Mouse (Mus musculus) kidney, embryonic 16.5 days (tissue): ENCODE measurements at regions not wholly inside any gene's neighbourhood (a gene's known extent, or its start where the extent isn't known, plus 50 kb on each side); places are given as distances from the start of the nearest gene placed in this dataset.
"Not testable (repeated sequence)": the region's sequence is repeated elsewhere in the genome, so short reads cannot be mapped to it uniquely, and the experiment has no call there.

Experiments
- ATAC-seq: fragments of 200-750 bp; cut with Nextera tagmentation; 2 replicates; pipeline ENCODE4 v1.8.0; 2017; ENCODE audit warnings: moderate TSS enrichment; ENCODE audit not compliant: low FRiP score, low TSS enrichment
- H3K27ac ChIP-seq: fragments of 300-500 bp; sonication (generic); 2 replicates; pipeline ENCODE4 v1.5.1; 2014; ENCODE audit warnings: low read length
- H3K27me3 ChIP-seq: fragments of 300-500 bp; sonication (generic); 2 replicates; pipeline ENCODE4 v1.6.1; 2014; ENCODE audit warnings: low read length, control low read depth, mixed read lengths; ENCODE audit not compliant: insufficient read depth
- H3K36me3 ChIP-seq: fragments of 300-500 bp; sonication (generic); 2 replicates; pipeline ENCODE4 v1.6.1; 2014; ENCODE audit warnings: low read length, control low read depth, mixed read lengths; ENCODE audit not compliant: insufficient read depth
- H3K4me1 ChIP-seq: fragments of 300-500 bp; sonication (generic); 2 replicates; pipeline ENCODE4 v1.6.1; 2014; ENCODE audit warnings: low read length, control low read depth, mixed read lengths; ENCODE audit not compliant: insufficient read depth
- H3K4me2 ChIP-seq: fragments of 300-500 bp; sonication (generic); replicated peaks from 2 replicates; pipeline ENCODE4 v1.6.1; 2014; ENCODE audit warnings: low read depth, low read length
- H3K4me3 ChIP-seq: fragments of 300-500 bp; sonication (generic); 2 replicates; pipeline ENCODE4 v1.5.1; 2014; ENCODE audit warnings: mild to moderate bottlenecking, low read length
- H3K9ac ChIP-seq: fragments of 300-500 bp; sonication (generic); replicated peaks from 2 replicates; pipeline ENCODE4 v1.6.1; 2014; ENCODE audit warnings: low read length
- H3K9me3 ChIP-seq: fragments of 300-500 bp; sonication (generic); 2 replicates; pipeline ENCODE4 v1.6.1; 2016; ENCODE audit warnings: low read length, control low read depth
- WGBS: fragments of 180-500 bp; shearing (Covaris S2); extraction: QIAGEN DNeasy Blood & Tissue Kit; methylation state at CpG from one replicate; pipeline ENCODE4 v1.1.7; 2014; 5-methylcytosine and 5-hydroxymethylcytosine counted together

DNA sequence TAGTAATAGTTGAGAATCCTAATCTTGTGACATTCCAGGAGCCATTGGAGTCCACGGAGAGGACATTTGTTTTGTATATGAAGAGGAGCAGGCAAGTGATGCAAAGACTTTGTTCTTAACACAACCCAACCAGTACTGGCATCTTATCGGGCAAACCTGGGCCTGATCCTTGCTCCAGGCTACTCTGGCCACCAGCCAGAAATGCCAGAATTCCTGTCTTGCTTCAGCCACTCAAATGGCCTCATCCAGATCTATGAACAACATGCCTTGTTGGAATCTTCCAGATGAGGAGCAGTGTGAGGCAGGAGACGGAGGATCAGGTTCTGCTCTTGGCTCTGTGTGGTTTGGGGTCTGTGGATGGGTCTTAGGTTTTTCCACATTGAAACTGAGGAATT, 233.1 kb downstream of the Enc1 start:
- no peak overlapping the region for H3K4me2 ChIP-seq
- no peaks in the 10 kb centered on the region for H3K9me3 ChIP-seq
- H3K4me1 ChIP-seq, result peaks cover 6% of the 10 kb centered on the region; the same call in 1 of the 2 replicates
- H3K27me3 ChIP-seq, result no peaks in the 10 kb centered on the region
- ATAC-seq, result no peak
- WGBS, result 87% methylated on average over 3 of the region's 3 CpGs
- H3K27ac ChIP-seq, result no peak overlapping the region
- H3K36me3 ChIP-seq, result no peaks in the 10 kb centered on the region
- no peak overlapping the region for H3K9ac ChIP-seq
- no peak overlapping the region for H3K4me3 ChIP-seq

DNA sequence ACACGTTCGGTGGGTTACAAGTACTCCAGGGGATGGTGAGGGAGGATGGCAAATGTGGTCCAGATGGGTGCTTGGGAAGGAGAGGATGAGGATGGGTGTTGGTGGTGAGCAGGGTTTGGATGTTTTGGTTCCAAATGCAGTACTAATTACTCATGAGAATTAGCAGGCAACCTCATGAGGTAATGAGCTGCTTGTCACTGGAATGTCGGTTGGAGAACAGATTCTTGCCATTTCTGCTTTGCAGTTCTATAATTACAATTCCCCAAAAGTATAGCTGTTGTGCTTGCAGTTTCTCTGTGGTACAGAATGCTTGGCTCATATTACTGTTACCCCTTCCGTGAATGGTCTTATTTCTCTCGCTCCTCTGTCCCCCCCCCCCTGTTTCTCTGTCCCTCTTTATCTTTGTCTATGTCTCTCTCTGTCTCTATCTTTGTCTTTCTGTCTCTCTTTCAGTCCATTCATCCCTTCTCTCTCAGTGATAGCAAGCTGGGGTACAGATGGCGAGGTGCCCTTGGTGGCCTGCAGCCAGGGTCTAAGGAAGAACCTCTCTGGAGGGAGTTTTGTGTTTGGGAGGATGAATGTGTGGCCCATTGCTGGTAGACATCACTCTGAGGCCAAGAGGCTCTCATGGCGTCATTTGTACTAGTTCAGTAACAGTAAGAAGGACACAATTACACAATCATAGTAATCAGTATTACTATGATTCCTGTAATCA, 232.5 kb downstream of the Enc1 start:
- Histone ChIP-seq H3K4me1 (peaks cover 6% of the 10 kb centered on the region; the same call in 1 of the 2 replicates), H3K36me3 (no peaks in the 10 kb centered on the region), H3K9ac (no peak overlapping the region), H3K27me3 (no peaks in the 10 kb centered on the region), H3K27ac (no peak overlapping the region), H3K9me3 (no peaks in the 10 kb centered on the region), H3K4me2 (no peak overlapping the region), H3K4me3 (no peak overlapping the region)
- WGBS, result 89% methylated on average over 7 of the region's 7 CpGs
- ATAC-seq, result no peak

DNA sequence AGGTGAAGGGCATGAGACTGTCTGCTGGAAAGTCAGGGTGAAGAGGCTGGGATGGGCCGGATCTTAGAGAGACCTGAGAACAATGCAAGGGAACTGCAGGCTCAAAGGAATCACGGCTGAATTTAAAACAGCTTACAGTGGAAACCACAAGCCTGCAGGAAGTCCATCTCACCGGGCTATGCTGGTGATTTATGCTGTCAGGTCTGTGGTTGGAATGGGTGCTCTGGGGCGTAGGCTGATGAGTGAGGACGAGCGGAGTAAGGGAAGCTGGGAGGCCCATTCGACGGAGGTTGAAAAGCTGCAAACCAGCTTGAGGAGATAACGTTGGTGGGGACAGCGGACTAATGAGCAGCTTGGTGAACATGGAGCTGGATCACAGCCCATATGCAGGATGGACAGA, 229.1 kb downstream of the Enc1 start:
- no peaks in the 10 kb centered on the region for H3K27me3 ChIP-seq
- no peak overlapping the region for H3K27ac ChIP-seq
- no peak for ATAC-seq
- no peak overlapping the region for H3K4me2 ChIP-seq
- H3K4me3 ChIP-seq, result no peak overlapping the region
- H3K4me1 ChIP-seq, result peaks cover 6% of the 10 kb centered on the region; the same call in 1 of the 2 replicates
- H3K9ac ChIP-seq, result no peak overlapping the region
- H3K36me3 ChIP-seq, result no peaks in the 10 kb centered on the region
- no peaks in the 10 kb centered on the region for H3K9me3 ChIP-seq
- WGBS, result 39% methylated on average over 10 of the region's 10 CpGs

DNA sequence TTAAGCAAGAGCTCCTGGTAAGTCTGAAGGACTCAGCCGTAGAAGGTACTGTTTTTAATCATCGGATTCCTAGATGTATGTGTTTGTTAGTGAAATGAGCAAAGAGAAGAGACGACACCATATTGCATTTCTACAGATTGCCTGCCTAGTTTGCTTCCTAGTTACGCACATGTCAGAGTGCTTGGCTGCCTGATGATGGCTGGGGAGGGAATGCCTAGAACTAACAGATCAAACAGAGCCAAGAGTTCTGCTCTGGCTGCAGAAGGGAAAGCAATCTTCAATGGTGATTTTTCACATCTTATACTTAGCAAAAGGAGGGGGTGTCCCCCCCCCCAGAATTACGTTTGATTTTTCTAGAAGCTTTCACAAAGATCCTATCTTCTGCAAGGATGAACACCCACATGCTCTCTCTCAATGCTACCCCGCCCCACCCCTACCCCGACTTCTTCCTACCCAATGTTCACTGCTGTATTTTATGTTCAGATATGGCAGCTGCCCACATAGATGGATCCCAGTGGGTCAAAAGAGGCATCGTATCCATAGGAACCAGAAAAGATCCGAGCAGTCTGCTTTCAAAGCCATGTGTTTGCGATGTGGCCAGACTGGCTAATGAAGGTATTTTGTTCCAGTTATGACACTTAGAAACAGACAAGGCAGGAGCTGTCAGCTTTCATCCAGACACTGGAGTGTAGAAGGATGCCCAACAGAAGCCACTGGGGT, 228.1 kb downstream of the Enc1 start:
- Histone ChIP-seq H3K4me1 (peaks cover 6% of the 10 kb centered on the region; the same call in 1 of the 2 replicates), H3K4me2 (no peak overlapping the region), H3K9me3 (no peaks in the 10 kb centered on the region), H3K27ac (no peak overlapping the region), H3K27me3 (no peaks in the 10 kb centered on the region), H3K36me3 (no peaks in the 10 kb centered on the region), H3K4me3 (no peak overlapping the region), H3K9ac (no peak overlapping the region)
- WGBS, result 83% methylated on average over 10 of the region's 10 CpGs
- ATAC-seq, result no peak

DNA sequence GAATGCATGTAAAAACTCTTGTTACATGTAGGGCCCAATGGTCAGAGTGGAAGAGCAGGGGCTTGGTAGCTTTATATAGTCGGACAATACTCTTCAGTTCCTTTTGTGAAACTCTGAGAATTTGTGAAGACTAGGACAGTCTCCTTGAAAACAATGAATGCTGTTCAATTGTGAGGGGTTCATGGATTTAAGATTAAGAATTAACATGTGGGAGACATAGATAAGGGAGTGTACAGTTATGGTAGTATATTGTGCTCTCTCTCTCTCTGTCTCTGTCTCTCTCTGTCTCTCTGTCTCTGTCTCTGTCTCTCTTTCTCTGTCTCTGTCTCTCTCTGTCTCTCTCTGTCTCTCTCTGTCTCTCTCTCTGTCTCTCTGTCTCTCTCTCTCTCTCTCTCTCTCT, 225.7 kb downstream of the Enc1 start:
- not testable (repeated sequence) for H3K9ac ChIP-seq, ATAC-seq, H3K27me3 ChIP-seq, H3K36me3 ChIP-seq, H3K27ac ChIP-seq, H3K9me3 ChIP-seq, H3K4me2 ChIP-seq, H3K4me3 ChIP-seq, H3K4me1 ChIP-seq
- 100% methylated on average over 1 of the region's 1 CpGs for WGBS

DNA sequence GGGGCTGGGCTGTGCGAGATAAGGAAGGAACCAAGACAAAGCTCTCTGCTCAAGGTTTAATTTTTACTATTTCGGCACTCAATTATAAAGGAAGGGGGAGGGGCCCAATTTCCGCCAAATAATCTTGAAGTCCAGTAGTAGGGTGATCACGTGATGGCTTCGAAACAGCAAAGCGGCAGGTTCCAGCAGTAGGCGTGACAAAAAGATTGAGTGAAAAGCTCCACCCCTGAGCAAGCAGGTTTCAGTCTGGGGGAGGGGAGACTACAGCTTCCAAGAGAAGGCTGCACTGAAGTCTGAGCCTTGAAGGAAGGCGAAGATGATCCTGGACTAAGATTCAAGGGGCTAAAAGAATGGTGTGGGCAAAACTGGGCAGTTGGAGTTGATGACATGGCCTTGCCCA, 222.9 kb downstream of the Enc1 start:
- no peaks in the 10 kb centered on the region for H3K27me3 ChIP-seq
- no peaks in the 10 kb centered on the region for H3K9me3 ChIP-seq
- no peaks in the 10 kb centered on the region for H3K36me3 ChIP-seq
- no peak for ATAC-seq
- WGBS, result 92% methylated on average over 7 of the region's 8 CpGs
- no peak overlapping the region for H3K4me2 ChIP-seq
- no peak overlapping the region for H3K4me3 ChIP-seq
- no peak overlapping the region for H3K9ac ChIP-seq
- H3K27ac ChIP-seq, result no peak overlapping the region
- no peaks in the 10 kb centered on the region for H3K4me1 ChIP-seq

DNA sequence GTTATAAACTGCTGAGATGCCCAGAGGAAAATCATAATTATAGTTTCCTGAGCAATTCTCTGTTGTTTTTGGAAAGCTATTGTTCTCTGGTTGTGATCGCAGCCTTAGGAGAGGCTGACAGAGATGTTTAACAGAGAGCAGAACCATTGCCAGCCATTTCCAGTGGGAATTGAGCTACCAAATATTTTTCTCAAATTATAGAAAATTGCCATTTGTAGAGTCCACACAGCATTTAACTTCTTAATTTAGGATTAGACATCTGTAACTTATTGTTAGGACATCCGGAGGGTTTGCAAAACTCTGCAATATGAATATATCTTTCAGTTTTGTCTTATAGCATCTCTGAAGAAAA, 222.0 kb downstream of the Enc1 start:
- Histone ChIP-seq H3K27me3 (no peaks in the 10 kb centered on the region), H3K27ac (no peak overlapping the region), H3K9me3 (no peaks in the 10 kb centered on the region), H3K36me3 (no peaks in the 10 kb centered on the region), H3K4me1 (no peaks in the 10 kb centered on the region), H3K4me3 (no peak overlapping the region), H3K9ac (no peak overlapping the region), H3K4me2 (no peak overlapping the region)
- WGBS, result 84% methylated on average over 2 of the region's 2 CpGs
- no peak for ATAC-seq

DNA sequence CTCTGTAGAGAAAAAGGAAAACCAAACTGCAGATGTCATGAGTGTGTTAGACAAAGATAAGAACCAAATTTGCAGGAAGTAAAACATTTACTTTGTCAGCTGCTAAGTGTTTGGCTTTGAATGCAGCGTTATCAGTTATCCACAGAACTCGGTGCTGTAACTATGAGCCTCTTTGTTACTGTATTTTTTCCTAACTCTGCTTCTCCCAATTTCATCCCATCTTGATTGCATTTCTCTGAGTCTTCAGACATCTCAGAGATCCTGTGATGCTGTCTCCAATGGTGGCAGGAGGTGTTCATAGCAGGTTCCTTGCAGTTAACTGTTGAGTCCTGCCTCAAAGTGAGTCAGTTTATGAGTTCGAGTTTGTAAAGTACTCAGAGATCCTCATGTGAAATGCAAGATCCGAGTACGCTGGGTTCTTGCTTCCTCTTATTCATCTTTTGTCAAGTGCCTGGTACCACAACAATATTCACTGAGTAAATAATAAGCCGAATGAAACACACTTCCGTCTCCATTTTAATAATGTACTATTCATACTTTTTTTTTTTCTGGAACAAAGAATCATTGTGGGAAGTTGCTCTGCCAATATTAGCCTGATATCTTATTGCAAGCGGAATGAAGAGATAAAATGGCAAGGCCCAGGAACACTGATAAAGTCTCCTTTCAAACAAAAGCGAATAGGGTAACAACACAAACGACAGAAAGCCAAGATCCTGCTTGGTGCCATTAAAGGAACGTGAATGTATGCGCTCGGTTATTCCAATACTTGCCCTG, 221.4 kb downstream of the Enc1 start:
- no peak overlapping the region for H3K9ac ChIP-seq
- no peaks in the 10 kb centered on the region for H3K4me1 ChIP-seq
- H3K4me2 ChIP-seq, result no peak overlapping the region
- no peak for ATAC-seq
- H3K4me3 ChIP-seq, result no peak overlapping the region
- H3K36me3 ChIP-seq, result no peaks in the 10 kb centered on the region
- no peaks in the 10 kb centered on the region for H3K27me3 ChIP-seq
- no peak overlapping the region for H3K27ac ChIP-seq
- 70% methylated on average over 13 of the region's 13 CpGs for WGBS
- H3K9me3 ChIP-seq, result no peaks in the 10 kb centered on the region

DNA sequence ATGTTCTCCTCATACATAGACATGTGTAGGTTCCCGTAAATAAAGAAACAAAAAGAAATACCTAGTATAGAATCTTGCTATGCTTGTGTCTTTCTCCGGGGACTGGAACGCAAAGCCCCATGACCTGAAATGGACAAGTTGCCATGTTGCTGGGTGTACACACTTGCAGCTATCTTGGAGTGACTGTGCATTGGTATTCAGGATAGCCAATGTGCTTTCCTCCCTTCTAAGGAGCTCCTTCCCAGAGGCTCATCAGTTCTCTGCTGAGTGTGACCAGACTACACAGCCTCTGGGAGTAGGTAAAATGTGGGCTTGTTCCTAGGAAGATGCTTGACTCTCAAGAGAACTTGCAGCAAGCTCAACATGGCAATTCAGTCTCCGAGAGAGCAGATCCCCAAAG, 220.3 kb downstream of the Enc1 start:
- Histone ChIP-seq H3K27me3 (no peaks in the 10 kb centered on the region), H3K27ac (no peak overlapping the region), H3K9ac (no peak overlapping the region), H3K36me3 (no peaks in the 10 kb centered on the region), H3K4me3 (no peak overlapping the region), H3K9me3 (no peaks in the 10 kb centered on the region), H3K4me2 (no peak overlapping the region), H3K4me1 (no peaks in the 10 kb centered on the region)
- WGBS, result 91% methylated on average over 4 of the region's 4 CpGs
- ATAC-seq, result no peak

DNA sequence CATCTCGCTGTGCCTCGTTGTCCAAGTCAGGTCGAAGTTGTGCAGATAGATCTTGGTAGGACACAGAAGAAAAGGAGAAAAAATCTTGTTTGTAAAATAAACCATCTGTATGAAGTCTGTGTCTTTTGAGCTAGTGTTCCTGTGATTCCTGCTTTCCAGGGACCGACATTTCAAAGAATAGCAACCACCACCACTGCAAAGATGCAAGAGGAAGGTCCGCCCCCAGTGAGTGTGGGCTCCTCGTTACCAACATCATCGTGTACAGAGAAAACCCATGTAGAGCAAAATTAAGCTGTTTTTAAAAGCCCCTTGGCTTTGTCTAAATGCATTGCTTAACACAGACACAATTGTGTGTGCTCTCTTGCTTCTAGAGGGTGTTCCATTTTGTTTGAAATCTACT, 218.2 kb downstream of the Enc1 start:
- Histone ChIP-seq H3K9me3 (no peaks in the 10 kb centered on the region), H3K4me2 (no peak overlapping the region), H3K36me3 (no peaks in the 10 kb centered on the region), H3K4me3 (no peak overlapping the region), H3K27me3 (no peaks in the 10 kb centered on the region), H3K27ac (no peak overlapping the region), H3K4me1 (peaks cover 6% of the 10 kb centered on the region; the same call in 1 of the 2 replicates), H3K9ac (no peak overlapping the region)
- ATAC-seq, result no peak
- WGBS, result 95% methylated on average over 7 of the region's 7 CpGs
